Mouse (Mus musculus) brain, embryonic 14.5 days (tissue): ENCODE measurements at regions not wholly inside any gene's neighbourhood (a gene's known extent, or its start where the extent isn't known, plus 50 kb on each side); places are given as distances from the start of the nearest gene placed in this dataset.

Source experiments
- CTCF ChIP-seq: fragments of 200-500 bp; IDR thresholded peaks from 2 replicates; pipeline ENCODE4 v1.5.1; 2012; ENCODE audit warnings: inconsistent platforms, mild to moderate bottlenecking, moderate library complexity, borderline replicate concordance; ENCODE audit not compliant: insufficient read depth, insufficient read length; ENCODE audit errors: extremely low read depth
- POLR2A ChIP-seq: fragments of 200-500 bp; IDR thresholded peaks from 2 replicates; pipeline ENCODE4 v1.6.1; 2012; ENCODE audit warnings: mild to moderate bottlenecking, inconsistent platforms, borderline replicate concordance; ENCODE audit not compliant: poor library complexity, insufficient read depth, insufficient read length, severe bottlenecking; ENCODE audit errors: extremely low read depth

GRCm38 (mm10) chr13:101902213-101902612 lies 134.2 kb upstream of the Pik3r1 start:
- TF ChIP-seq CTCF (no peak), POLR2A (no peak)
